Mouse (Mus musculus) E14TG2a.4 (cell line): ENCODE data around the gene Mtf2.

Experiments
- H3K27me3 ChIP-seq: 2 replicates; pipeline ENCODE4 v1.6.1; 2014; ENCODE audit warnings: low read length, control low read depth; ENCODE audit not compliant: insufficient read depth
- H3K36me3 ChIP-seq: 2 replicates; pipeline ENCODE4 v1.6.1; 2014; ENCODE audit warnings: low read length, control low read depth; ENCODE audit not compliant: insufficient read depth
- H3K4me1 ChIP-seq: replicated peaks from 2 replicates; pipeline ENCODE4 v1.6.1; 2014; ENCODE audit warnings: low read depth, low read length, control low read depth
- H3K4me3 ChIP-seq: replicated peaks from 2 replicates; pipeline ENCODE4 v1.5.1; 2014; ENCODE audit warnings: mild to moderate bottlenecking, low read length
- H3K9me3 ChIP-seq: 2 replicates; pipeline ENCODE4 v1.6.1; 2014; ENCODE audit warnings: low read length, control low read depth
- CTCF ChIP-seq: conservative IDR thresholded peaks from 2 replicates; pipeline ENCODE4 v1.5.1; 2014; ENCODE audit warnings: low read length
- NANOG ChIP-seq: IDR thresholded peaks from 2 replicates; pipeline ENCODE4 v1.6.1; 2014; ENCODE audit warnings: borderline replicate concordance, low read length, mixed read lengths
- POU5F1 ChIP-seq: IDR thresholded peaks from 2 replicates; pipeline ENCODE4 v1.6.1; 2014; ENCODE audit warnings: low read length, borderline replicate concordance

The Mtf2 gene

DNA sequence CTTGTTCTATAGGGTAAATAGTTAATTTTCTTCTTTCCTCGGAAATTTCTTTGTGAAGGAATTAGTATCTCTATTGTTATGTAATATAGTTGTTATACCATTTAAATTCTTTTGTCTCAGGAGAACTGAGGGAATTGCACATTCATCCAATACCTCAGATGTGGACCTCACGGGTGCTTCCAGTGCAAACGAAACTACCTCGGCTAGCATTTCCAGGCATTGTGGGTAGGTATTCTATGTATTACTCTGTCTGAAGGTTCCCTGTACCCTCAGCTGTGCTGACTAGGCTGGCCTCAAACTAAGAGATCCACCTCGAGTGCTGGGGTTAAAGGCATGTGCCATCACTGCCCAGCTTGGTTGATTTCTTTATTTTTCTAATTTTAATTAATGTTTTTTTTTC, 38.8 kb downstream of the Mtf2 start:
- H3K4me1 ChIP-seq: peaks cover 63% of the 10 kb centered on the region
- H3K36me3 ChIP-seq: peaks cover 90% of the 10 kb centered on the region
- no peaks in the 10 kb centered on the region for H3K27me3 ChIP-seq
- no peaks in the 10 kb centered on the region for H3K9me3 ChIP-seq
- TF ChIP-seq NANOG: no peak
- no peak for TF ChIP-seq CTCF
- no peak for TF ChIP-seq POU5F1
- no peak overlapping the region for H3K4me3 ChIP-seq

DNA sequence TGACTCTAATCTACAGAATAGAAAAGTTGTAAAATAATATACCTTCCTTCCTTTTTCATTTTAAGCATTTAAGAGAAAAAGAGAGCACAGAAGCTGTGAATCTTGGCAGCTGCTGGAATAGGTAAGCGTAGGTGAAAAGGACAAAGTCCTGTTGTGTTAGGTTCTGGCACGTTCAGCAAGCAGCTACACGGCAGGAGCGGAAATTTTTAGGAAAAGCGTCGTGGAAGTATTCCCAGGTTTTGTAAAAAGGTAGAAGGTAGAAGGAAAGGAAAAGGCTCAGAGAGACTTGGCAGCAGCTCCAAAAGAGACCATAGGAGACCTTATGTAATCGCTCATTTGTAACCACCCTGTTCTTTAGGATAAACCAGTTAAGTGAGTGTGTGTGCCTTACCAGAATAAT, 43.9 kb downstream of the Mtf2 start:
- Histone ChIP-seq H3K9me3 (no peaks in the 10 kb centered on the region), H3K4me3 (no peak overlapping the region), H3K27me3 (no peaks in the 10 kb centered on the region), H3K36me3 (peaks cover 95% of the 10 kb centered on the region), H3K4me1 (peaks cover 23% of the 10 kb centered on the region)
- no peak for TF ChIP-seq POU5F1
- TF ChIP-seq CTCF: no peak
- TF ChIP-seq NANOG: no peak

DNA sequence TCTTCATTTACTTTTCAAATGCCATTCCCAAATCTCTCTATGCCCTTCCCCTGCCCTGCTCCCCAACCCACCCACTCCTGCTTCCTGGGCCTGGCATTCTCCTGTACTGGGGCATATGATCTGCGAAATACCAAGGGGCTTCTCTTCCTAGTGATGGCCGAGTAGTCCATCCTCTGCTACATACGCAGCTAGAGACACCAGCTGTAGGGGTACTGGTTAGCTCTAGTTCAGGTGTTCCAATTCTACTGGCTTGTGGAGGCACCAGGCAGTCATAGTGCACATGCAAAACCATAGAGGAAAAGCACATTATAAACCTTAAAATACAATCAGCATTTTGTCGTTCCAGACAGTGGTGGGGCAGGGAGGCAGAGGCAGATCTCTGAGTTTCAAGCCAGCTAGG, 52.2 kb downstream of the Mtf2 start:
- H3K9me3 ChIP-seq: no peaks in the 10 kb centered on the region
- H3K4me1 ChIP-seq: peaks cover 25% of the 10 kb centered on the region
- TF ChIP-seq CTCF (no peak), POU5F1 (no peak), NANOG (no peak)
- peaks cover 33% of the 10 kb centered on the region for H3K36me3 ChIP-seq
- no peaks in the 10 kb centered on the region for H3K27me3 ChIP-seq
- no peak overlapping the region for H3K4me3 ChIP-seq

DNA sequence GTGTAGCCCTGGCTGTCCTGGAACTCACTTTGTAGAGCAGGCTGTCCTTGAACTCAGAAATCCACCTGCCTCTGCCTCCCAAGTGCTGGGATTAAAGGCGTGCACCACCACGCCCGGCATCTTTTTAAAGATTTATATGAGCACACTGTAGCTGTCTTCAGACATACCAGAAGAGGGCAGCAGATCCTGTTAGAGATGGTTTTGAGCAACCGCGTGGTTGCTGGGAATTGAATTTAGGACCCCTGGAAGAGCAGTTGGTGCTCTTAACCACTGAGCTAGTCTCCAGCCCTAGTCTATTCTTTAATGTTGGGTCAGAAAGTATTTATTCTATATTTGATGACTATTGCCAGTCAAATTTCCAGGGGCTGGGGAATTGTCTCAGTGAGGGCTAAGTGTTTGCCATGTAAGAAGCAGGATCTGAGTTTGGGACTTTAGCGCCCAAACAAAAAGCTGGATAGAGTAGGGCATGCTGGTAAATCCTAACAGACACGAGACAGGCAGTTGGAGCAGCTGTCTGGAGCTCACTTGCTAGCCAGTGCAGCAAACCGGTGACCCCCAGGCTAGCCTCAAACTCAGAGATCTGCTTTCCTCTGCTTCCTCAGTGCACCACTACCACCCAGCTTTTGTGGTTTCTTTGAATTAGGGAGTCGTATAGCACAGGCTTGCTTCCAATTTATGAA, 54.9 kb downstream of the Mtf2 start:
- Histone ChIP-seq H3K4me3 (0 out of 2 replicates have a peak overlapping the region, but pooled peaks have one; percentile 13), H3K4me1 (peaks cover 13% of the 10 kb centered on the region), H3K27me3 (no peaks in the 10 kb centered on the region), H3K9me3 (no peaks in the 10 kb centered on the region), H3K36me3 (peaks cover 17% of the 10 kb centered on the region)
- no peak for TF ChIP-seq CTCF
- TF ChIP-seq POU5F1: no peak
- no peak for TF ChIP-seq NANOG

DNA sequence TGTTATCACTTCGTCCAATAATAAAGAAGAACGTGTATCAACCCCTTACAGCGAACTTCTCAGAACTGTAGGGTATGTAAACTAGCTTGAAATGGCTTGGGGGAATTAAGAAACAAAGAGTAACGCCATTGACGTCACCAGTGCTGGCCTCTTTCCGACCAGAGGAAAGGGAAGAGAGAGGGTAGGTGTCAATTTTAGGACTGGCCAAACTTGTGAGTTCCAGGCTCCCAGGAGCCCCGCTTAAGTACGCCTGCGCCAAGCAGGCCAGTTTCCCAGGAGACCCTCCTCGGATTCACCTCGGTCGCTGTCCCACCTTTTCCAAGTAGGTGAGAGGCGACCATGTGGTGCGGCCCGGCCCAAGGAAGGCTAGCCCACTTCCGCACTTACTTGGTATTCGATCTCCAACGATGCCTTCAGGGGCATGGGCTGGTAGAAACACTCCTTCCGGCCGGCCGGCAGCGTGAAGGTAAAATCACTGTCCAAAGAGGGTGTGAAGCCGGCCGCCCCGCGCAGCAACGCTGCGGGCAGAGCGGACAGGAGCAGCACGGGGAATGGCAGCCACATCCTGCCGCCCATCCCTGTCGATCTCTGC, 66.5 kb downstream of the Mtf2 start:
- TF ChIP-seq POU5F1 (no peak), NANOG (no peak), CTCF (no peak)
- Histone ChIP-seq H3K9me3 (no peaks in the 10 kb centered on the region), H3K4me3 (peak overlapping the region; percentile 99), H3K4me1 (peaks cover 34% of the 10 kb centered on the region), H3K36me3 (peaks cover 26% of the 10 kb centered on the region), H3K27me3 (no peaks in the 10 kb centered on the region)

DNA sequence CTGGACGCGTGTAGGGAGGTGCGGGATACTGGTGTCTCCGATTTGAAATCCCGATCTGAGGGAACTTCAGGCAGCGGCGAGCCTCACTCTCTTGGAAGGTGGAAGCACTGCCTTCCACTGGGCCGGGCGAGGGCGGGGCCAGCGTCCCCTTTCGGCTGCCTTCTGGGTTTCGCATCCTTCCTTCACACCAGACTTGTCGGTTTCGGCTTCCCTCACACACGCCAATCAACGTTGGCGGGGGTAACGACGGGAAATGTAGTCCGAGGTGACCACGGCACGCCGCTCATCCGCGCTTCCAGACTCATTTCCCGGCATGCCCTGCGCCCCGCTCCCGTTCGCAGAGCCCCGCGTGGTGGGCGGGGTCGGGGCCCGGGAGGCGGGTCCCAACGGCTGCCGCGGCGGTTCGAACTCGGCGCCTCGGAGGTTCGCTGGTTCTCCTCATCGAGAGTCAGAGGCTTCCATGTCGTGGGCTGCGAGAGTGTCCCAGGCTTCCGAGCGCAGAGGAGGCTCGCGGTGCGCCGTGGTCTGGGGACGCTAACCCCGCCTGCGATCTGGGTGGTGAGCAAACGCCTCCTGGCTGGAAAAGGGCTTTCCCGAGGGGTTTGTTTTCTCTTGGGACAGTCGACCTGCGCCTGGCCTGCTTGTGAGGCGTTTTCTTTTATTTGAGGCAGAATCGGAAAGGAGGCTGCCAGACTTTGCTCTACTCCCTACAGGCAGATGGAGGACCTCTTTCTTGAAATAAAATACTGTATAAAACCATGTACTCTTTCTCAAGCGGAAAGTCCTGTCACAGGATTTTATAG, 67.2 kb downstream of the Mtf2 start, which contains the start of the genes Tmed5 and Ccdc18:
Tmed5 (minus strand) TSS at position 180 of the 803 bp plus-strand sequence.
Ccdc18 (plus strand) TSS at position 435 of the 803 bp plus-strand sequence.
- Histone ChIP-seq H3K4me3 (peak within 1 kb of the TSS; percentile 99), H3K36me3 (peaks cover 24% of the 10 kb centered on the region), H3K9me3 (no peaks in the 10 kb centered on the region), H3K4me1 (peaks cover 34% of the 10 kb centered on the region), H3K27me3 (no peaks in the 10 kb centered on the region)
- no peak for TF ChIP-seq NANOG
- no peak for TF ChIP-seq CTCF
- TF ChIP-seq POU5F1: no peak

DNA sequence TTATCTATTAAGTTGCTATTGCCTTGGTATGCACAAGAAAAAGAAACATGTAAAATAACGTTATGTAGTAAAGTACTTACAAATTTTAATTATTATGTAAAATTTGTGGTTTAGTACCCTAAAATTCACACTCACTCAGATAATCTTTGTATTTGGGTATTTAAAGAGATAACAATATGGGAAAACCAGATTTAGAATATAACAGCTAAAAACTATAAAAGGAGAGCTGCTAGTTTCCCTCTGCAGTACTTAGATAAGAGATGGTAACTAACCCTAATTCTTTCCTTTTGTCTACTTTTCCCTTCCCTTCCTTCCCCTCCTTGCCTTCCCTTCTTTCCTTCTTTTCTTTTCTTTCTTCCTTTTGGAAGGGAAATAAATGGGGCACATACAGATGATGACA, 87.1 kb downstream of the Mtf2 start:
- peaks cover 18% of the 10 kb centered on the region for H3K36me3 ChIP-seq
- TF ChIP-seq CTCF (no peak), NANOG (no peak), POU5F1 (no peak)

More for the DNA sequence above, 87.1 kb downstream of the Mtf2 start:
- H3K27me3 ChIP-seq: no peaks in the 10 kb centered on the region
- H3K9me3 ChIP-seq: no peaks in the 10 kb centered on the region
- no peak overlapping the region for H3K4me3 ChIP-seq
- no peaks in the 10 kb centered on the region for H3K4me1 ChIP-seq
